Mouse (Mus musculus) MEL (cell line): ENCODE data around the gene Evpl.

ENCODE experiments used
- BHLHE40 ChIP-seq: IDR thresholded peaks from 2 replicates; pipeline ENCODE4 v1.6.1; 2012; ENCODE audit warnings: low read depth, mild to moderate bottlenecking, inconsistent platforms, low read length, improper control_type of control experiment, borderline replicate concordance
- CHD2 ChIP-seq: IDR thresholded peaks from 2 replicates; pipeline ENCODE4 v1.6.1; 2011; ENCODE audit warnings: low read length, improper control_type of control experiment
- CTCF ChIP-seq, 3 experiments: IDR thresholded peaks in 2 of 3; conservative IDR thresholded peaks in 1 of 3; 2 replicates each; pipeline ENCODE4 v1.5.1; 2011 to 2012; ENCODE audit warnings: low read length in 3 of 3, low read depth in 2 of 3, mild to moderate bottlenecking in 2 of 3, improper control_type of control experiment in 1 of 3, inconsistent platforms in 1 of 3, mixed read lengths in 1 of 3, moderate library complexity in 1 of 3; ENCODE audit not compliant: control insufficient read depth in 1 of 3, insufficient read depth in 1 of 3, poor library complexity in 1 of 3, severe bottlenecking in 1 of 3
- ELF1 ChIP-seq: IDR thresholded peaks from 2 replicates; pipeline ENCODE4 v1.6.1; 2014; ENCODE audit warnings: low read depth, mild to moderate bottlenecking, inconsistent platforms, low read length, improper control_type of control experiment, moderate library complexity
- EP300 ChIP-seq, 2 experiments: IDR thresholded peaks; 2 replicates each; pipeline ENCODE4 v1.6.1; 2011; ENCODE audit warnings: improper control_type of control experiment in 2 of 2, low read length in 2 of 2, low read depth in 1 of 2, mild to moderate bottlenecking in 1 of 2
- GABPA ChIP-seq: IDR thresholded peaks from 2 replicates; pipeline ENCODE4 v1.6.1; 2012; ENCODE audit warnings: low read depth, mild to moderate bottlenecking, inconsistent platforms, low read length, improper control_type of control experiment, moderate library complexity
- MAFK ChIP-seq: IDR thresholded peaks from 2 replicates; pipeline ENCODE4 v1.6.1; 2011; ENCODE audit warnings: low read depth, mild to moderate bottlenecking, low read length, improper control_type of control experiment, borderline replicate concordance
- MXI1 ChIP-seq: IDR thresholded peaks from 2 replicates; pipeline ENCODE4 v1.6.1; 2011; ENCODE audit warnings: mild to moderate bottlenecking, low read depth, low read length, improper control_type of control experiment
- NRF1 ChIP-seq: IDR thresholded peaks from 2 replicates; pipeline ENCODE4 v1.6.1; 2014; ENCODE audit warnings: low read depth, mild to moderate bottlenecking, inconsistent platforms, low read length, improper control_type of control experiment, moderate library complexity; ENCODE audit not compliant: poor library complexity, insufficient read depth, severe bottlenecking
- POLR2A ChIP-seq, 2 experiments: IDR thresholded peaks; 2 replicates each; pipeline ENCODE4 v1.6.1; 2011 to 2012; ENCODE audit warnings: low read length in 2 of 2, mild to moderate bottlenecking in 2 of 2, control low read depth in 1 of 2, improper control_type of control experiment in 1 of 2, low read depth in 1 of 2, moderate library complexity in 1 of 2; ENCODE audit not compliant: control insufficient read depth in 1 of 2, insufficient read depth in 1 of 2, poor library complexity in 1 of 2
- POLR2AphosphoS5 ChIP-seq: IDR thresholded peaks from 2 replicates; pipeline ENCODE4 v1.6.1; 2012; ENCODE audit warnings: low read depth, borderline replicate concordance, mild to moderate bottlenecking, inconsistent platforms, low read length, moderate library complexity, mixed read lengths
- RAD21 ChIP-seq: IDR thresholded peaks from 2 replicates; pipeline ENCODE4 v1.6.1; 2011; ENCODE audit warnings: mild to moderate bottlenecking, low read depth, low read length, improper control_type of control experiment
- USF1 ChIP-seq: IDR thresholded peaks from 2 replicates; pipeline ENCODE4 v1.6.1; 2014; ENCODE audit warnings: low read depth, mild to moderate bottlenecking, inconsistent platforms, low read length, improper control_type of control experiment, moderate library complexity
- ZNF384 ChIP-seq: IDR thresholded peaks from 2 replicates; pipeline ENCODE4 v1.6.1; 2012; ENCODE audit warnings: low read depth, mild to moderate bottlenecking, inconsistent platforms, low read length, improper control_type of control experiment

- no peak for TF ChIP-seq BHLHE40
- no peak for TF ChIP-seq ZNF384
- no peak for TF ChIP-seq POLR2A (IDR thresholded peaks at IDR 0.05; ENCODE audit: control insufficient read depth in 1 of 2, insufficient read depth in 1 of 2, low read depth in 1 of 2, low read length in 2 of 2, poor library complexity in 1 of 2)
- no peak for TF ChIP-seq USF1
- no peak for TF ChIP-seq EP300 (IDR thresholded peaks at IDR 0.05; ENCODE audit: low read depth in 1 of 2, low read length in 2 of 2)
- TF ChIP-seq CTCF (IDR thresholded peaks at IDR 0.05 in 2 of 3, conservative IDR thresholded peaks at IDR 0.05 in 1 of 3; ENCODE audit: control insufficient read depth in 1 of 3, insufficient read depth in 1 of 3, low read depth in 2 of 3, low read length in 3 of 3, poor library complexity in 1 of 3, severe bottlenecking in 1 of 3) = no peak
- no peak for TF ChIP-seq CHD2
- no peak for TF ChIP-seq NRF1
- TF ChIP-seq MXI1 = no peak
- TF ChIP-seq POLR2AphosphoS5 = no peak
- TF ChIP-seq GABPA = no peak
- no peak for TF ChIP-seq RAD21
- TF ChIP-seq ELF1 = no peak
- no peak for TF ChIP-seq MAFK
These were observed 28.0 kb upstream of the Evpl start for GRCm38 (mm10) chr11:116265850-116266249.
